Mouse (Mus musculus) bone marrow macrophage, adult 2 months (primary cell): ENCODE measurements around the gene Dusp3. TPM values are rescaled to one million over a fixed set of nuclear protein-coding genes. Genes with fewer than 3 reads are reported as not detected.

Experiments used
- H3K27ac ChIP-seq: 2 replicates; pipeline ENCODE4 v1.5.1; 2012; ENCODE audit warnings: low read depth, low read length; ENCODE audit not compliant: insufficient read depth
- H3K4me1 ChIP-seq: 2 replicates; pipeline ENCODE4 v1.6.1; 2012; ENCODE audit warnings: low read length; ENCODE audit not compliant: control insufficient read depth, insufficient read depth
- H3K4me3 ChIP-seq: 2 replicates; pipeline ENCODE4 v1.5.1; 2012; ENCODE audit warnings: mild to moderate bottlenecking, low read length, moderate library complexity; ENCODE audit not compliant: insufficient read depth
- CTCF ChIP-seq: IDR thresholded peaks from 2 replicates; pipeline ENCODE4 v1.5.1; 2012; ENCODE audit warnings: low read depth, mild to moderate bottlenecking, low read length, moderate library complexity
- POLR2A ChIP-seq: IDR thresholded peaks from 2 replicates; pipeline ENCODE4 v1.6.1; 2012; ENCODE audit warnings: mild to moderate bottlenecking, low read depth, low read length, borderline replicate concordance
- polyA plus RNA-seq: library from polyadenylated mRNA; stranded (reverse); fragments of >200 nt; gene quantifications from 2 replicates; pipeline ENCODE4 v1.2.4, GENCODE M21; 2012; ENCODE audit not compliant: missing spikeins, insufficient read depth, insufficient read length

Dusp3 gene
- polyA plus RNA-seq, 1 experiment = 79.3 TPM

DNA sequence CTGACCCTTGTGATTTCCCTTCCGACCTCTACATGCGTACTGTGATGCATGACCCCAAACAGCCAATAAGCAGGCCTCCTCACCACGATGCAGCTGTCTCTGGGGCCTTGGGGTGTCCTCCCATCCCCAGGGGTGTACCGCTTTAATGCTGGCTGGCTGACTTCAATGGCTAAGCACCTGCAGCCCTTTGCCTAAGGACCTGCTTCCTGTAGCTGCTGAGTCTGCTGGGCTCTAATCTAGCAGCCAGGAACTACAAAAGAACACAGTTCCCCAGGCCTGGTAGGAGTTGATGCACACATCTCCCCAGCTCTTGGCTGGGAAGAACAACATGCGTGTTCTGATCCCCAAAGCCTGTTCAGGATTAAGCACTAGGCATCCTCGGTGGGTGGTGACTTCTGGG lies 28.7 kb upstream of the Dusp3 start:
- H3K27ac ChIP-seq = no peak overlapping the region
- no peaks in the 10 kb centered on the region for H3K4me1 ChIP-seq
- TF ChIP-seq CTCF (no peak), POLR2A (no peak)
- H3K4me3 ChIP-seq = no peak overlapping the region

DNA sequence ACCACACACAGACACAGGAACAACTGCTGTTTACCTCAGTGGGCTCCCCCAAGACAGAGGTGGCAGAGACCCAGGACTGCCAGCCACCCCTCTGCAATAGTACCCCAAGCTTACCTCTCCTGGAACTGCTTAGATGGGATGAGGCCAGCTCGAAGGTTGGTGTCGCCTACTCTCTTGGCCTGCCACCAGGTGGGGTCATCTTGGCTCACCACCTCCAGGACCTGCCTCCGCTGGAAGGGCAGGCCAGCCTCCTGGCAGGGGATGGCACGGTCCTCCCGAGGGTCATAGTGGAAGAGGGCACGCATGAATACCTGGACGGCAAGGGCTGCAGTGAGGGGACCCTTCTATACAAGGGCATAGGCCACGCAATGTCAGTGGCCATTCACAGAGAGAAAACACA lies 26.4 kb upstream of the Dusp3 start:
- Histone ChIP-seq H3K27ac (no peak overlapping the region), H3K4me1 (0 out of 2 replicates have a peak, but pooled peaks cover 3% of the 10 kb centered on the region), H3K4me3 (no peak overlapping the region)
- TF ChIP-seq POLR2A (no peak), CTCF (no peak)

DNA sequence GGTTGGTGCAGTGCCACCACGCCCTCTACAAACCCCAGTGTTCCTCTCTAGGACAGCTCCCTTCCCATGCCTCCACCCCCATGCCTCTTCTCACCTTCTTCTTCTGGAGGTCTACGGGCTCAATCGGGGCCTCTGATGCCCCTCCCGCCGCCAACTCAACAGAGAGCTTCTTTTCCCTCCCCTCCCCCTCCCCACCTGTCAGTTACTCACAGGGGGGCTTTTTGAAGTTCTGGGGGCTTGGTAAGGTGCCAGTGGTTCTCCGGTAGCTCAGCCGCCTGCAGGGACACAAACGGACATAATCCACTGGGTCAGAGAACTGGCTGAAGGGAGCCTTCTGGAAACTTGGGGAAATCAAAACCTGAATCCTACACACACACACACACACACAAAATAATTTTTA lies 24.7 kb upstream of the Dusp3 start:
- no peak for TF ChIP-seq POLR2A
- TF ChIP-seq CTCF = no peak
- Histone ChIP-seq H3K4me3 (no peak overlapping the region), H3K27ac (no peak overlapping the region), H3K4me1 (0 out of 2 replicates have a peak, but pooled peaks cover 3% of the 10 kb centered on the region)

DNA sequence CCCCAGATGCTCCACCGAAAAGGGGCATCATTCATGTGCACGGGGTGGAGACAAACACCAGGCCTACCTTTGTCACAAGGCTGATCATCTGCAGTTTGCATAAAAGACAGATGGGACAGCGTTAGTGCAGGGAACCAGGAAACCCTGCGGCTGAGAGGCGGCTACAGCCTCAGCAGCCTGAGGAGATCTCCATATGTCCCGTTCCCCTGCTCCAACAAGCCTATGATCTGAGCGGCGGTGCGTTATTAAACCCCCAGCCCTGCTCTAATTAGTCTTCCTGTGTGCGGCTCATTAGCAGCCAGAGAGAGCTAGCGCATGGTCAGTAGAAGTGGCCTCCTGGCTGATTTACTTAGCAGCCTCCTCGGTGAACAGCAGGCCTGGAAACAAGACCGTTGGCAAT lies 23.3 kb upstream of the Dusp3 start:
- no peak overlapping the region for H3K4me3 ChIP-seq
- TF ChIP-seq POLR2A (no peak), CTCF (no peak)
- H3K27ac ChIP-seq = no peak overlapping the region
- 0 out of 2 replicates have a peak, but pooled peaks cover 3% of the 10 kb centered on the region for H3K4me1 ChIP-seq

DNA sequence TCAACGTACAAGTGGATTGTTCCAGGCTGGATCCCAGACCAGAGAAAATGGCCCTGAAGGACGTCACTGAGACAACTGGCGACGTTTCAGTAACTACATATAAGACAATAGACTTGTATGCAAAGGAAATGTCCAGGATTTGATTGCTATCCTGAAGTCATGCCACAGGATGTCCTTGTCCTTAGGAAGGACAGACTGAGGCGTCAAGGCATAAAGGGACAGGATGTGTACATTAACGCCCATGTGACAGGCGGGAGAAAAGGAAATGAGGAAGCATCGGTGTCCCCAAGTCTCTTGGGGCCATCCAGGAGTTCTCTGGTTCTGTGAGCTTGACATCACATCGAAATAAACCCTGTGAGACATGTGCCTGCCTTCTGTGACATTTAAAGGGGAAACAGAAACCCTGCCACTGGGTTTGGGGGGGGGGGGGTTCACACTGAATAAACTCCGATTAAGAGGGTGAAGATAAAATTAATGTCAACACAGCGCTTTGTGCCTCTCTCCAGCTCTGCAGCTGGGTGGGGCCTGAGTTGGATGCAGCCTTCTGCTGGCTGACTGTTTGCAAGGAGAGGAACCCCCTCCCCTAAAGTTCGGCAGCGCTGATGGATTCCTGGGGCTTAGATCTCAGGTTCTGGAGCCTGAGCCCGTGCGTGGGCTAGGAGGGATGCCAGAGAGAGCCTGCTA lies 22.3 kb upstream of the Dusp3 start:
- no peak overlapping the region for H3K27ac ChIP-seq
- H3K4me3 ChIP-seq = no peak overlapping the region
- TF ChIP-seq CTCF = no peak
- TF ChIP-seq POLR2A = no peak
- H3K4me1 ChIP-seq = 0 out of 2 replicates have a peak, but pooled peaks cover 3% of the 10 kb centered on the region

DNA sequence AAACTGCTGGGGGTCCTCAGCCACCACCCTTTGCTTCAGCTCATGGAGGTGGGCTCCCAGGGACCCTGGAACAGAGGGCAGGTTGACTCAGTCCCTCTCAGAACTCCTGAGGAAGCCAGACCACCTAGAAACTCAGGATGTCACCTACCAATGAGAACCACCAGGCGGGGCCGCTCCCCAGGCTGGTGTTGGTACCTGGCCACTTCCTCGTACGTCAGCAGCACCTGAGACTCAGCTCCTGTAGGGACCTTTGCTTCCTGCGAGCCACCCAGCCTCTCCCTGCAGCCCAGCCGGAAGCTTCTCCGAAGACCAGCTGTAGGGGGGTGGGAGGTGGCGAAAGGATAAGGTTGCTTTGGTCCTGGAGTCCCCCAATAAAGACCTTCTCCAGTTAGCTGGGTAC lies 21.6 kb upstream of the Dusp3 start:
- Histone ChIP-seq H3K4me1 (0 out of 2 replicates have a peak, but pooled peaks cover 3% of the 10 kb centered on the region), H3K27ac (no peak overlapping the region), H3K4me3 (no peak overlapping the region)
- TF ChIP-seq POLR2A = no peak
- TF ChIP-seq CTCF = no peak

DNA sequence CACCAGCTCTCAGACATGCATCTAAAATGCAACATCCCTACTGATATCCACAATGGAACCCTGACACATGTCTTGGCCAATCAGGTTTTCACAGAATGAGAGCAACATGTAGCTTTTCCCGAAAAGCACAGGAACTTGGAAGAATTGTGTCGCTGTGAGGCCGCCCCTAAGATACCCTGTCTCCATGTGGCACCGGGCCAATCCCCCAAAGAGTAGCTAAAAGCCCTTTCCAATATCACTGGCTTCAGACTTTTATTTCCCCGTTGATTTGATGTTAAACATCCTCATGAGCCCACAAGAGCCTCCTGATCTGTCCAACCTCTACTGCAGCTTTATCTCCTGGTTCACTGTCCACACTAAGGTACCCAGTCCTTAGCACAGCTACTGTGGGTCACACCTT lies 19.9 kb upstream of the Dusp3 start:
- Histone ChIP-seq H3K27ac (no peak overlapping the region), H3K4me1 (0 out of 2 replicates have a peak, but pooled peaks cover 3% of the 10 kb centered on the region), H3K4me3 (no peak overlapping the region)
- no peak for TF ChIP-seq CTCF
- TF ChIP-seq POLR2A = no peak

DNA sequence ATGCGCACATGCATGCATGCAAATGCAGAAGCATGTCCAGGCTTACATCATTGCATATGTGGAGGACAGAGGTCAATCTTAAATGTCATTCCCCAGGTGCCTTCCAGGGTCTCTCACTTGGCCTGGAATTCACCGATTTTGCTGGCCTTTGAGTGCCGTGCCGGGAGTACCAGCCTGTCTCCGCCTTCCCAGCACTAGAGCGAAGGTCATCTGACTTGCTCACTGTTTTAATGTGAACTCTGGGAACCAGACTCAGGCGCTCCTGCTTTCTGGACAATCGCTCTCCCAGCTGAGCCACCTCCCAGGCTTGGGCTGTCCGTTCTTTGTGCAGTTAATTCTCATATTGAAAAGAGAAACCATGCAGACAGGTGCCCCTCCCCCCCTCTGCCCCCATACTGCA lies 19.5 kb upstream of the Dusp3 start:
- TF ChIP-seq POLR2A (no peak), CTCF (no peak)
- H3K4me3 ChIP-seq = no peak overlapping the region
- 0 out of 2 replicates have a peak, but pooled peaks cover 3% of the 10 kb centered on the region for H3K4me1 ChIP-seq
- no peak overlapping the region for H3K27ac ChIP-seq

DNA sequence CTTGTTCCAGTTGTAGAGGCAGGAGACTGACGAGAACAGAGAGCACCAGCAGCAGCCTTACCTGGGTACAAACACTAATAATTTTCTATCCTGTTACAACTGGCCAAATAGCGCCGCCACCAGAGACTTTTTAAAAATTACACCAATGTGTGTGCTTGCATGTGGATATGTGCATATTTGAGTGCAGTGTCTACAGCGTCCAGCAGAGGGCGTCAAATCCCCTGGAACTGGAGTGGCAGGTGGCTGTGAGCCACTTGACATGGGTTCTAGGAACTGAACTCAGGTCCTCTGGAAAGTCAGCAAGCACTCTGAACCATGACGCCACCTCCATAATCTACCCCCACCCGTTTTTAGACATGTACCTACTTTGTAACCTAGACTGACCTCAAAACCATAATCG lies 17.4 kb upstream of the Dusp3 start:
- Histone ChIP-seq H3K27ac (no peak overlapping the region), H3K4me1 (0 out of 2 replicates have a peak, but pooled peaks cover 3% of the 10 kb centered on the region), H3K4me3 (no peak overlapping the region)
- TF ChIP-seq POLR2A = no peak
- peak; percentile 47; the same call in 1 of the 2 replicates for TF ChIP-seq CTCF

DNA sequence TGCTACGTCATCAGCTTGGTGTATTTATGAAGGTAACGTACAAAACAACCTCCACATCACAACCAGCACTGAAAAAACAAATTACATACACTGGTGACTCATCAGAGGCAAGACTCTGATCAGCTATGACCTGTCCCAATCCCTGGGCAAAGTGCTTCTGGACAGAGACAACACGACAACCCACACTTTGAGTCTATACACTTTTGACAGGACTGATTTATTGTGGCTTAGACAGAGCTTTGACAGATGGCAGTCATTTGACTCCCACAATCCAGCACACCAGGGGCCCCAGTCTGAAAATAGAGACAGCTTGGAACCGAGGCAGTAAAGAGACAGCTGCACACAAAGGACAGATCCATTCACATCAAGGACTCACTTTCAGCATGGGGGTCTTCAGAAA lies 12.7 kb upstream of the Dusp3 start:
- Histone ChIP-seq H3K27ac (no peak overlapping the region), H3K4me1 (no peaks in the 10 kb centered on the region), H3K4me3 (no peak overlapping the region)
- no peak for TF ChIP-seq POLR2A
- TF ChIP-seq CTCF = no peak

DNA sequence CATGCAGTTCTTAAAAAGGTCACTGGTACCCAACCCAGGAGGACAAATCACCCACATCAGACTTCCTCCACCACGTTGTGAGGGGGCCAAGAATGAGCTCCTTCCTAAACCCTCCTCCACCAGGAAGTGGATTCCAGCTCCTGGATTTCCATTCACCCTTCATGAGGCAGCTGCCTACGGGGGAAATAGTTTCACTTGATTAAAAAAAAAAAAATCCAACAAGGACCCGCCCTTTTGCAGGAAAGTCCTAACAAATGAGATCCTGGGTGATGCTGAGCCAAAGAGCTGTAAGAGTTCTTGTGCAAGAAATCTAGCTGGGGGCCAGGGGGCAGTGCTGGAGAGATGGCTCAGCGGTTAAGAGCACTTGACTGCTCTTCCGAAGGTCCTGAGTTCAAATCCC lies 11.4 kb upstream of the Dusp3 start:
- Histone ChIP-seq H3K4me3 (no peak overlapping the region), H3K4me1 (no peaks in the 10 kb centered on the region), H3K27ac (no peak overlapping the region)
- no peak for TF ChIP-seq CTCF
- TF ChIP-seq POLR2A = no peak
